Comparison of ENCODE assay signal across 8 mouse cellular contexts in the genomic region with DNA sequence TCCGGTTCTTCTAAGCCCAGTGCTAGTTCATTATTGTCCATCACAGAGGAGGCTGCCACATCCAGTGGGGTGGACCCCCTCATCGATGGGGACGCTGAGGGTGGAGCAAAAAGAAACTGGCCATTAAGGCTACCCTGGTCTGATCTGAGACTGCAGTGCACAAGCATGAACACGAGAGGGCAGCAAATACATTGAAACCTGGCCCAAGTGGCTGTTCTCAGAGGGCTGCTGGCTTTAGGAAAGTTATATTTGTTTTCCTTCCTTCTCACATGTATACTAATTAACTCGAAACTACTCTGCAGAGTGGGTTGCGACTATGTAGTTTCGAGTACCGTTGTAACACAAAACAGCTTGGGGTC.
DNase-seq lines count a peak whose midpoint lies in the region; ATAC-seq and TF ChIP-seq lines count a peak whose summit lies in the region.

No protein-coding gene starts in this region.

- H3K4me3 ChIP-seq in G1E (ENCODE audit: low read depth, low read length) = no peak overlapping the region
- no peak overlapping the region for H3K4me3 ChIP-seq in embryonic facial prominence, embryonic 12.5 days
- H3K4me3 ChIP-seq in heart, embryonic 16.5 days (ENCODE audit: low read length) = no peak overlapping the region
- no peak overlapping the region for H3K4me3 ChIP-seq in lung, adult 2 months (replicated peaks; ENCODE audit: extremely low read depth, low read depth, low read length)

- no peak overlapping the region for H3K27ac ChIP-seq in embryonic facial prominence, embryonic 12.5 days
- no peak overlapping the region for H3K27ac ChIP-seq in heart, embryonic 16.5 days (ENCODE audit: low read length)

- 14% methylated on average over 8 of the region's 8 CpGs for WGBS in embryonic facial prominence, embryonic 12.5 days
- 11% methylated on average over 8 of the region's 8 CpGs for WGBS in heart, embryonic 16.5 days
- WGBS in lung, adult 2 months = 8% methylated on average over 8 of the region's 8 CpGs

- ATAC-seq in G1E (ENCODE audit: extremely low read depth, insufficient number of reproducible peaks, low FRiP score, poor library complexity, severe bottlenecking) = peak; percentile 84
- peak; percentile 52 for ATAC-seq in embryonic facial prominence, embryonic 12.5 days (ENCODE audit: insufficient number of reproducible peaks, insufficient read depth, low FRiP score, low TSS enrichment)
- no peak for ATAC-seq in heart, embryonic 16.5 days (replicated peaks; ENCODE audit: extremely low read depth, insufficient read depth, low FRiP score)
- no peak for ATAC-seq in monocyte, adult 5-6 weeks (replicated peaks; ENCODE audit: insufficient number of reproducible peaks, low FRiP score, low TSS enrichment, poor library complexity, severe bottlenecking)

- peak; percentile 22 for DNase-seq in G1E (ENCODE audit: low spot score)
- peak; percentile 53 to 62 for DNase-seq in adrenal gland, postnatal 36 days
- DNase-seq in kidney, postnatal 10 days = peak; percentile 72
- peak; percentile 42 for DNase-seq in lung, adult 2 months
- DNase-seq in ovary, postnatal 14 days (ENCODE audit: low spot score) = peak; percentile 45

- H3K9me3 ChIP-seq in G1E (replicated peaks) = no peaks in the 10 kb centered on the region
- H3K9me3 ChIP-seq in embryonic facial prominence, embryonic 12.5 days = no peaks in the 10 kb centered on the region
- H3K9me3 ChIP-seq in heart, embryonic 16.5 days (replicated peaks; ENCODE audit: control insufficient read depth, low read length) = no peaks in the 10 kb centered on the region

- H3K4me2 ChIP-seq in embryonic facial prominence, embryonic 12.5 days (replicated peaks) = no peak overlapping the region
- peak overlapping the region; percentile 39; the same call in 1 of the 2 replicates for H3K4me2 ChIP-seq in heart, embryonic 16.5 days (ENCODE audit: low read depth, low read length)

- H3K4me1 ChIP-seq in G1E (ENCODE audit: insufficient read depth, low read depth, low read length) = no peaks in the 10 kb centered on the region
- H3K4me1 ChIP-seq in embryonic facial prominence, embryonic 12.5 days = no peaks in the 10 kb centered on the region
- H3K4me1 ChIP-seq in heart, embryonic 16.5 days (ENCODE audit: control insufficient read depth, insufficient read depth, low read length) = no peaks in the 10 kb centered on the region
- no peaks in the 10 kb centered on the region; the same call in 1 of the 2 replicates for H3K4me1 ChIP-seq in lung, adult 2 months (ENCODE audit: control insufficient read depth, insufficient read depth, low read length)

- peak; percentile 78 for TF ChIP-seq CTCF in G1E (IDR thresholded peaks at IDR 0.05; ENCODE audit: low read depth, low read length)
- TF ChIP-seq CTCF in lung, adult 2 months (IDR thresholded peaks at IDR 0.05; ENCODE audit: insufficient read depth, low read length) = peak; percentile 81

- no peak for TF ChIP-seq POLR2A in lung, adult 2 months (IDR thresholded peaks at IDR 0.05; ENCODE audit: borderline replicate concordance, extremely low read depth, low read depth, low read length)

- no peaks in the 10 kb centered on the region for H3K27me3 ChIP-seq in G1E (ENCODE audit: insufficient read depth, low read length)
- H3K27me3 ChIP-seq in embryonic facial prominence, embryonic 12.5 days = no peaks in the 10 kb centered on the region
- no peaks in the 10 kb centered on the region for H3K27me3 ChIP-seq in heart, embryonic 16.5 days (ENCODE audit: control insufficient read depth, insufficient read depth, low read length)

- no peaks in the 10 kb centered on the region for H3K36me3 ChIP-seq in G1E (replicated peaks)
- no peaks in the 10 kb centered on the region for H3K36me3 ChIP-seq in embryonic facial prominence, embryonic 12.5 days
- H3K36me3 ChIP-seq in heart, embryonic 16.5 days (ENCODE audit: control insufficient read depth, insufficient read depth) = no peaks in the 10 kb centered on the region

- H3K9ac ChIP-seq in embryonic facial prominence, embryonic 12.5 days = no peak overlapping the region
- H3K9ac ChIP-seq in heart, embryonic 16.5 days (ENCODE audit: low read length) = no peak overlapping the region

Comparison
In these comparisons a context has a peak if more than half of its experiments do, and no peak if none do; other contexts are left out.
1. ATAC-seq: peak in G1E (single experiment) and embryonic facial prominence, embryonic 12.5 days (single experiment); none in heart, embryonic 16.5 days (single experiment) and monocyte, adult 5-6 weeks (single experiment).
2. DNase-seq: peak in every context shown above with its lines; median percentile 72 in kidney, postnatal 10 days; 58 in adrenal gland, postnatal 36 days; 45 in ovary, postnatal 14 days; 42 in lung, adult 2 months; 22 in G1E.